Mouse (Mus musculus) lung, adult 18-20 months (tissue): ENCODE measurements around the gene Cct8l1.

Experiments
- DNase-seq, 2 experiments: peaks; one replicate each; pipeline ENCODE4 v3.0.0; 2022; ENCODE audit warnings: mixed read lengths in 2 of 2

Gene Cct8l1

GRCm38 (mm10) chr5:25532256-25533147 lies 16.6 kb downstream of the Cct8l1 start:
- DNase-seq: no peak

DNA sequence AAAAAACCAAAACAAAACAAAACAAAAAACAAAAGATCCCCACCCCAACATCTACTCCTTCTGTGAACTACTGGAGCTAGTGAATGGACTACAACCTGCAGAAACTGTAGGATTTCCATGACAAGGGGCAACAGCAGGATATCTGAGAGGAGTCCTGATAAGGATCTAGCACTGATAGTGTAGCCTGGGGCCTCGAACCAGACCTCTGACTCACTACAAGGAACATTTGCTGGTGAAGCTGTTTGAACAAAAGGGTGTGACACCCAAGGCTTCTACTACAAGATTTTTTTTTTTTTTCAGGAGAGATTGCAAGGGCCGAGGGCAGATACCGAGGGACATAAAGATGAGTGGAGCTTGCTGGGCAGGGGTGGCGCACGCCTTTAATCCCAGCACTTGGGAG lies 17.4 kb downstream of the Cct8l1 start:
- no peak for DNase-seq

DNA sequence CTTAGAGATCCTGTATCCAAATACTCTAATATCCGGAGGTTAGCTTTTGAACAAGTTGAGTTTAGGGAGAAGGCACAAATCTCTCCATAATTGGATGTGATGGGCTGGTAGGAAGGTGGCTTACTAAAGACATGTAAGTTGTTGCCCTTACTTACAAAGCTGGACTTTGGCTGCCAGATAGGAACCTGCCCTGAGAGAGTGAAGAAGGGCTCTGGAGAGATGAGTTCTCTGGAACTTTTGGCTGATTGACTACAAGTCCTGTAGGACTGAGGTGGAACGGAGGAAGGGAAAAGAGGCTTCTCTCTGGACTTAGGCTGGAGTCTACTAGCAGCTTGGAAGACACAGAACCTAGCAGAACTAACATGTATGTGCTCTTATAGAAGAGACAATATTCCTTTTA lies 19.7 kb downstream of the Cct8l1 start:
- no peak for DNase-seq

DNA sequence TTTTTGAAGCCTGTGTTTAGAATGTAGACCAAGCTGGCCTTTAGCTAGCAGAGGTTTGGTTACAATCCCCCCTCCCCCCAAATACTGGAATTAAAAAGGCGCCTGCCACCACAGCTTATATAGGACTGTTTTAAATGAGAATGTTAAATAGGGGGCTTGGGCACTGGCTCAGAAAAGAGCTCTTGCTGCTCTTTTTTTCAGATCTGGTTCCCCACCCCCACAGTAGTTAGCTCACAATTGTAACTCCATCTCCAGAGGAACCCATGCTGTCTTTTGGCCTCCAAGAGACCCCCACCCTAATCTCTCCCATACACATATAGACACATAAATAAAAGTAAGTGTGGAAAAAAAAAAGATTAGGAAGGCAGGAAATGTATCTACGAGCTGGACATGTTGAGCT lies 20.6 kb downstream of the Cct8l1 start:
- DNase-seq: no peak

DNA sequence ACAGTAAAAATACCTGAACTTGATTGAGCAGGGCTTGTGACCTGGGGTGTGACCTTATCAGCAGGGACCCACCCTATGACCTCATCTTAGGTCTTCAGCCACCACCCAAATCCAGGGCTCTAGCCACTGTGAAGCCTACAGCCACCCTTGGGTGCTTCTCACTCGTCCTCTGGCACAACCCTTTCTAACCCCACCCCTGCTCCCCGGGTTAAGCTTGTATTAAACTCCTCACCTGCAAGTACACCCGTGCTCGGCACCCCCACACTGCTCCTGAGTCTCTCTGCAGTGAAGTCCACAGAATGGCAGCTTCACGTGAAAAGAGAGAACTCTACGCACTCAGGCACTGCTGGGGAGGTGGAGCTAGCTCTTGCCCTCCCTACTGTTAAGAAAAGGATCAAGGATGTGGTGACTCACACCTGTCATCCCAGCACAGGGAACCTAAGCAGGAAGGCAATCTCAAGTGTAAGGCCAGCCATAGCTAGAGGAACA lies 21.1 kb downstream of the Cct8l1 start:
- no peak for DNase-seq

DNA sequence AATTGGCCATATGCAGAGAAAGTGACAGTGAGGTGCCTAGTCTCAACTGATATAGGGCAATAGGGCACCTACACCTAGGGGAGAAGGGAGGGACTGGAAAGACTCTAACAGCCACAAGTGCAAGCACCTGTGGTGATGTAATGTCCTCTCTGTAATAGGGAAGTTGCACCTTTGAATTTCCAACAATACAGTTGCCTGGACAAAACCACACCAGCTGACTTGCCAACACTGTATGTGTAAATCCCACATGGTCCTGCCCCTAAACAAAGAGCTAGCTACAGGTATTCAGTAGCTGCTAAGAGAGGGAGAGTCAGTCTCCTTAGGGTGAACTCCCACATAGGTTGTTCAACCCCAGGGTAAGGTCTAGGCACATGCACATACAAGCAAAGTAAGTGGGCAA lies 24.5 kb downstream of the Cct8l1 start:
- DNase-seq: no peak

- no peak for DNase-seq
These were observed 25.1 kb downstream of the Cct8l1 start for GRCm38 (mm10) chr5:25540921-25541320.

DNA sequence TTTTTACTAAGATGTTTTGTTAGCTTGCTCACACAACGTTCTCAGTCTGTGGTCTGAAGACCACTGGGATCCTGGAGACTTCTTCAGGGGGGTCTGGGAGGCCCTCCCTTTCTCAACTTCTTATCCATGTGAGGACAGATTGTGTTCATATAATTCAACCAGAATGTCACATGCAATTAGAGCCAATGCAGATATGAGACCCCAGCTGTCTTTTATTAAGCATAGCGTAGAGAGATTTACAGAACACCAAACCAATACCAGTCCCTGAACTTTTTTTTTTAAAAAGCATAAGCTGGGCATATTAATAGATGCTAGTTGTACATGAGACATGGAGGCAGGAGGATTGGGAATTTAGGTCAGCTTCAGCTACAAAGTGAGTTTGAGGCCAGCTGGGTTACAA lies 25.8 kb downstream of the Cct8l1 start:
- DNase-seq: no peak

DNA sequence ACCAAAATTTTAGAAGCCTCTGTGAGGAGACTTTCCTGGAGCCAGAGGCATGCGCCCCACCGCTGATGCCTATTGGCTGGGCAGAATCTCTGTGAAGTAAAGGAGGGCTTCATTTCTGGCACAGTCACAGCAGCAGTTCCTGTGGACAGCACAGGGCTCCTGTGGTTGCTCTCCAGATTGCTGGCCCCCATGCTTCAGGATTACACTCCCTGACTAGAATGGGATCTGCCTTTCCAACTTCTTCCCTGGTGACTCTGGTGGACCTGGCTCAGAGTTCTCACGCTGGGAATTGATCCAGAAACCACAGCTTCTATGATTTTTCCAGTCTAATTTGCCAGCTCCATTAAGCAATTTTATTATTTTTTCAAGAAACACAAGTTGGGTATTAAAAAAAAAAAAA lies 28.2 kb downstream of the Cct8l1 start:
- DNase-seq: peak; percentile 35 to 43

DNA sequence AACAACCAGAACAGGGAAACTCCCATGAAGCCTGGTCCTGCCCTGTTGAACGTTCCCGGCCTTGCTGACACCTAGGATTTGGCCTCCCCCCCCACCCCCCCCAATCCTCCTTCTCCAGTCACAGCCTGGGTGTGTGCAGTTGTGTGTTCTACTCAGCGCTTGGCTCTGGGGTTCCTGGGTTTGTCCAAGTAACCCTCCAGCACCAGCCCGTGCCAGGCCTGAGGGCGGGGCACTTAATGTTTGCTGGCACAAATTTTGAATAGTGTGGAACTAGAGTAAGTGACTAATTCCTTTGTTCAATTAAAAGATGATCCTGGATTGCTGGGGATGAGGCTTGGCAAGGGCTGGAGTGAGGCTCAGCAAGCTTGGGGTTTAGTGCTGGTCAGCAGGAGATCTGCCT lies 28.7 kb downstream of the Cct8l1 start:
- peak; percentile 25 to 29 for DNase-seq

DNA sequence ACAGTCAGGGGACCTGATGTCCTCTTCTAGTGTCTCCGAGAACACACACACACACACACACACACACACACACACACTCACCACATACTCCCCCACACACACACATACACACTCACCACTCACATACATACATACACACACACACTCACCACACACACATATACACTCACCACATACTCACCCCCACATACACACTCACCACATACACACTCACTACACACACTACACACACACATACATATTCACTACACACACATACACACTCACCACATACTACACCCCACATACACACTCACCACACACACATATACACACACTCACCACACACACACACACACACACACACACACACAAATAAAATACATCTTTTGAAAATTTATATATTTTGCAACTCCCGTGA lies 31.0 kb downstream of the Cct8l1 start:
- no peak for DNase-seq

DNA sequence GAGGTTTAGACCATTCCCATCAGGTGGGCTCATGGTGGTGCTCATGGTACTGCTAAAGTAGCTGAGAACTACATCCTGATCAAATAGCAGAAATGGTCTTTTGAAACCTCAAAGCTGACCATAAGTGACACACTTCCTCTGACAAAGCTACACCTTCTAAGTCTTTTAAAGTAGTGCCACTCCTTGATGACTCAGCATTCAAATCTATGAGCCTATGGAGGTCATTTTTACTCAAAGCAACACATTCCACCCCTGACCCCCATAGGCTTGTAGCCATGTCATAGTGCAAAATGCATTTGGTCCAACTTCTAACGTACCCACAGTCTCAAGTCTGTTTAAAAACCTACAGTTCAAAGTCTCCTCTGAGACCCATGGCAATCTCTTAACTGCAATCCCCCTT lies 35.0 kb downstream of the Cct8l1 start:
- no peak for DNase-seq

DNA sequence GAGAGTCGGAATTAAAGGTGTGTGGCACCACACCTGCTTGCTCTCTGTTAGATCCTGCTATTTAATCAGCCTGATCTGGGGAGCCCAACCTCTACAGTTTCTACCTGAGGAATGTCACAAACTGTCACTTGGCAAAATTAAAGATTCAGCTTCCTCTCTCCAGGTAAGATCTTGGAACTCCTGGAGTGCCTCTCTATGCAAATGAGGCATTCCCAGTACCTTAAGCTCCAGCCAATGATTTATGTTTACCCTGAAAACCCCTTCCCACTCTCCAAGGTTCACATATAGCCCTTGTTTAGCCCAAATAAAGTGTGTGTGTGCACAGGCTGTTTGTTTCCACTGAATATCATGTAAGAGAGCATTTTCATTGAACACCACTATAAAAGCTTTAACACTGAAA lies 38.3 kb downstream of the Cct8l1 start:
- no peak for DNase-seq

DNA sequence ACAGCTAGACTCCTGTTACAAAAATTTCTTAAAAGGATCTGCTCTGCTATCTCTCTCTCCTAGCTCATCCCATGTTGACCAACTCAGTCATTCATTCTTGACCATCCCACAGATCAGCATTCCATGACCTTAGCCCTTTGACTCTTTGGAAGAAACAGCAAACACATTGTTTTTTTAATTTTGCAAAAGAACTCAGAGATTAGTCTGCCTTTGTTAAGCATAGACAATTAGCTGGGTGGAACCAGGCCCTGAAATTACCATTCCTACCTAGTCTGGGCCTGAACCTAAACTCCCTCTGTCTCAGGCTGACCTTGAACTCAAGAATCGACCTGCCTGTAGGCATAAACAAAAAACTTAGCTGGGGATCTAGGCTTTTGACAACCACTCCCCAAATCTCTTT lies 38.8 kb downstream of the Cct8l1 start:
- DNase-seq: no peak

DNA sequence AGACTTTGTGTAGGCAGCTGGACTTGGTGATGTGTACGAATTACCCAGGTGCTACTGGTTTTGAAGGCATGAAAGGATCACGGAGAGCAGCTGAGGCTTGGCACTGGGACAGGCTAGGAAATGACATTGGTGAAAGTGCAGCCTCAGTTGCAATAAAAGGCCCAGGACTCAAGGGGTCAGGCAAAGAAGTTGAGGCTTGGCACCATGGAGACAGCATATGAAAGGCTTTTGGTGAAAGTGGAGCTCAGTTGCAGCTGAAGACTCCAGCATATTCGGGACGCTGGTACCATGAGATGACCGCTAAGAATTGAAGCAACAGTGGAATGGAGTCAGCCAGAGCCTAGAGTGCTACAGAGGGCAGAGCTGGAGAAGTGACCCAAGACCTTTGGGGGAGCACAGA lies 39.8 kb downstream of the Cct8l1 start:
- DNase-seq: no peak

- no peak for DNase-seq
These were observed 40.5 kb downstream of the Cct8l1 start for GRCm38 (mm10) chr5:25556363-25556762.
